Mouse (Mus musculus): ENCODE measurements around the gene Tbc1d22a. TPM values are rescaled to one million over a fixed set of nuclear protein-coding genes. Genes with fewer than 3 reads are reported as not detected.

Tbc1d22a gene
- total and polyA plus RNA-seq, 3 experiments: 15.1 to 21.1 TPM; not detected in 1

GRCm38 (mm10) chr15:86366726-86367125 lies 152.5 kb downstream of the Tbc1d22a start:
- Histone ChIP-seq H3K9ac (ENCODE audit: control insufficient read depth, low read depth, low read length, poor library complexity, severe bottlenecking) (no peak overlapping the region), H3K79me2 (ENCODE audit: control insufficient read depth, insufficient read depth, low read length, poor library complexity) (no peaks in the 10 kb centered on the region), H3K4me3 (ENCODE audit: control insufficient read depth in 1 of 2, insufficient read depth in 1 of 2, low read depth in 2 of 2, low read length in 2 of 2) (no peak overlapping the region), H3K4me1 (ENCODE audit: control insufficient read depth in 1 of 2, insufficient read depth in 2 of 2, low read length in 2 of 2) (peaks cover 0 to 4% of the 10 kb centered on the region in 2 experiments; a peak in 1 of 4 replicates), H3K27ac (ENCODE audit: control insufficient read depth, low read depth, low read length) (no peak overlapping the region), H3K9me3 (replicated peaks; ENCODE audit: insufficient read depth, low read length) (no peaks in the 10 kb centered on the region), H3K36me3 (ENCODE audit: control insufficient read depth in 1 of 2, insufficient read depth in 2 of 2, low read length in 2 of 2) (no peaks in the 10 kb centered on the region), H3K27me3 (ENCODE audit: control insufficient read depth in 1 of 2, insufficient read depth in 2 of 2, low read length in 2 of 2) (no peaks in the 10 kb centered on the region)
- DNase-seq (ENCODE audit: low read depth, low spot score): no peak
- no peak for TF ChIP-seq ETS1 (IDR thresholded peaks at IDR 0.05; ENCODE audit: low read depth, low read length)
- TF ChIP-seq MAZ (IDR thresholded peaks at IDR 0.05; ENCODE audit: low read depth, low read length): no peak
- TF ChIP-seq USF1 (IDR thresholded peaks at IDR 0.05; ENCODE audit: low read depth, low read length): no peak
- TF ChIP-seq MYC (IDR thresholded peaks at IDR 0.05; ENCODE audit: low read depth, low read length): no peak

- H3K79me2 ChIP-seq (ENCODE audit: control insufficient read depth, insufficient read depth, low read length, poor library complexity): no peaks in the 10 kb centered on the region
- no peaks in the 10 kb centered on the region for H3K27me3 ChIP-seq (ENCODE audit: control insufficient read depth in 1 of 2, insufficient read depth in 2 of 2, low read length in 2 of 2)
- H3K4me3 ChIP-seq (ENCODE audit: control insufficient read depth in 1 of 2, insufficient read depth in 1 of 2, low read depth in 2 of 2, low read length in 2 of 2): no peak overlapping the region
- peaks cover 0 to 4% of the 10 kb centered on the region in 2 experiments; a peak in 1 of 4 replicates for H3K4me1 ChIP-seq (ENCODE audit: control insufficient read depth in 1 of 2, insufficient read depth in 2 of 2, low read length in 2 of 2)
- TF ChIP-seq KAT2A (conservative IDR thresholded peaks at IDR 0.05; ENCODE audit: low read depth, low read length) (no peak), POLR2AphosphoS2 (IDR thresholded peaks at IDR 0.05; ENCODE audit: low read length) (no peak), USF1 (IDR thresholded peaks at IDR 0.05; ENCODE audit: low read depth, low read length) (no peak), EP300 (IDR thresholded peaks at IDR 0.05; ENCODE audit: low read depth in 1 of 2, low read length in 2 of 2) (no peak), USF2 (IDR thresholded peaks at IDR 0.05; ENCODE audit: borderline replicate concordance in 1 of 2, insufficient read depth in 1 of 2, low read depth in 1 of 2, low read length in 2 of 2) (no peak), CTCF (IDR thresholded peaks at IDR 0.05 in 2 of 3, conservative IDR thresholded peaks at IDR 0.05 in 1 of 3; ENCODE audit: control insufficient read depth in 1 of 3, insufficient read depth in 1 of 3, low read depth in 2 of 3, low read length in 3 of 3, poor library complexity in 1 of 3, severe bottlenecking in 1 of 3) (no peak), MYC (IDR thresholded peaks at IDR 0.05; ENCODE audit: low read depth, low read length) (no peak), NRF1 (IDR thresholded peaks at IDR 0.05; ENCODE audit: insufficient read depth, low read depth, low read length, poor library complexity, severe bottlenecking) (no peak), CHD1 (IDR thresholded peaks at IDR 0.05; ENCODE audit: low read depth, low read length) (no peak), GATA1 (IDR thresholded peaks at IDR 0.05; ENCODE audit: low read depth, low read length) (no peak), ZC3H11A (IDR thresholded peaks at IDR 0.05; ENCODE audit: low read depth, low read length) (no peak), GABPA (IDR thresholded peaks at IDR 0.05; ENCODE audit: low read depth, low read length) (no peak), ZMIZ1 (IDR thresholded peaks at IDR 0.05; ENCODE audit: low read depth, low read length) (no peak), NELFE (IDR thresholded peaks at IDR 0.05; ENCODE audit: low read depth, low read length) (no peak), SMC3 (IDR thresholded peaks at IDR 0.05; ENCODE audit: low read depth, low read length) (no peak), SIN3A (IDR thresholded peaks at IDR 0.05; ENCODE audit: low read length) (no peak)
- H3K27ac ChIP-seq (ENCODE audit: control insufficient read depth, low read depth, low read length): no peak overlapping the region
- no peaks in the 10 kb centered on the region for H3K9me3 ChIP-seq (replicated peaks; ENCODE audit: insufficient read depth, low read length)
- H3K9ac ChIP-seq (ENCODE audit: control insufficient read depth, low read depth, low read length, poor library complexity, severe bottlenecking): no peak overlapping the region
- DNase-seq (ENCODE audit: low read depth, low spot score): no peak
- no peaks in the 10 kb centered on the region for H3K36me3 ChIP-seq (ENCODE audit: control insufficient read depth in 1 of 2, insufficient read depth in 2 of 2, low read length in 2 of 2)
Observed at GRCm38 (mm10) chr15:86367247-86367646, 153.0 kb downstream of the Tbc1d22a start.

Data from MEL (cell line).